Mouse (Mus musculus): Measurements from ENCODE around the gene Perm1. TPM values are rescaled to one million over a fixed set of nuclear protein-coding genes. Genes with fewer than 3 reads are reported as not detected.

The Perm1 gene
- total RNA-seq, 2 experiments from 2014 or later = not detected

GRCm38 (mm10) chr4:156197829-156198205 lies 17.9 kb upstream of the Perm1 start:
- peak; percentile 87 for ATAC-seq (ENCODE audit: poor library complexity, severe bottlenecking)

DNA sequence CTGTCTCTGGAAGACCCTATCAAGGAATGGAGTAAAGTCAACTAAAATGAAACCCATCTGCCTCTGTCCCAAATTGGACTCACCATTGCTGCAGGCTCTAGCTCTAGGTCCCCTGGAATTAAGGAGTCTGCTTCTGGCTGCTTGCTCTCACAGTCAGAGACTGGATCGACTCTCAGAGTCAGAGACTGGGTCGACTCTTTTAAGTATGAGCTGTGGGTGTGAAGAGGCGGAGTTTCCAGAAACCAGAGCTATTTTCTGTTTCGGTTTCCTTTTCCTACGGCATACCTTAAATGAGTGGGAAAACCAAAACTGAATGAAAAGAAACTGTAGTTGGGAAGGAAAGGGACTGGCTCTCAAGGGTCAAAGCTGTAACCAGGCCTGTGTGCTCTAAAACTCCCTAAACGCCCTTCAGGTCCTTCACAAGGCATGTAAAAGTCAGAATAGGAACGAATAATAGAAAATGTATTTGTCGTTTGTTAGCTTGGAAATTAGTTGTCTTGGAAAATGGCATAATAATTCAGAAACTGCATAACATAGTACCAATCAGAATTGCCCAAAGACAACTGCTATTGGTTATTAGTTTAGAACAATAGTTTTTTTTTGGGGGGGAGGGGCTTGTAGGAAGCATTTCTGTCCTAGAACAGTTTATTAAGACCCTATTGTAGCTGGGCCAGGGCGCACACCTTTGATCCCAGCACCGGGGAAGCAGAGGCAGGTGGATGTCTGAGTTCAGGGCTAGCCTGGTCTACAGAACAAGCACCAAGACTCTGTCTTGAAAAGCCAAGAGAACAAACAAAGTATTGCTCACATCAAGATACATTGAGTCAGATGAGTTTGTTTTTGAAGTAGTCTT lies 14.8 kb upstream of the Perm1 start, which contains the start of gene Isg15:
Gene Isg15, minus strand, starts transcription at position 196 of the 853 bp plus-strand sequence.
- 0 out of 2 replicates have a peak, but pooled peaks have one; percentile 8 for ATAC-seq (ENCODE audit: poor library complexity, severe bottlenecking)

DNA sequence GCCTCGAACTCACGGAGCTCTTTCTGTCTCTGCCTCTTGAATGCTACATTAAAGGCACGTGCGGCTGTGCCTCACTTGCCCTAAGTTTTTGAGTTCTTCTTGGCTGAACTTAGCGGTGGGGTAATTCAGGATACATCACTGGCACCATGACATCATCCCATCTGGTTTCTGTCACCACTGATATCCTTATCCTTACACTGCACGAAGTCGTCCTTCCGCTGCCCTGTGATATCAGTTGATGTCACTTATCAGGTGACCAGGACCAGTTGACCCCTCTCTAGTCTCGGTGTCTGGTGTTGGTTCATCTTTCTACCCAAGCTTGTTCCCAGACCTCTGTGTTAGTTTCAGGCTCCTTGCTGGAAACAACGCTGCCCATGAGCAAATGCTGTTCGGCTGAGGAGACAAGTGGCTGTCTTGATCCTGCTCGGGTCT lies 13.2 kb upstream of the Perm1 start:
- no peak for ATAC-seq (ENCODE audit: poor library complexity, severe bottlenecking)

DNA sequence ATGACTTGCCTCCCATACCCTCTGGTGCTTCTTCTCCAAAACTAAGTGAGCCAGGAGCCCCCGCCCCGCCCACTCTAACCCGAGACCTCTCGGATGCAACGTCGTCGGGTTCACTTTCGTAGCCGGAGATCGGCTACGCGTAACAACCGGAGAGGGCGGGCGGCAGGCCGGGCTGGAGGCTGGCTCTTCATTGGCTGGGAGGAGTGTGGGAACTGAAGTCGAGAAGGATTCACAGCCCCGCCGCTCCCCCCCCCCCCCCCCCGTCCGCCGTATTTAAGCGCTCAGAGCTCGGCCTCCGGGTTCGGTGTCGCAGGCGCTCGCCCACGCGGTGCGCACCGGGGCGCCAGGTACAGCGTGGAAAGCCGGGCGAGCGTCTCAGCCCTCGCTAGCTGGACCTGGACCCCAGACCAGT lies 12.7 kb upstream of the Perm1 start, which contains the start of gene AW011738:
Gene AW011738, plus strand, starts transcription at position 304 of the 412 bp plus-strand sequence.
- ATAC-seq (ENCODE audit: poor library complexity, severe bottlenecking) = peak; percentile 74

- ATAC-seq (ENCODE audit: poor library complexity, severe bottlenecking) = peak; percentile 39
These were observed 12.1 kb upstream of the Perm1 start for GRCm38 (mm10) chr4:156203413-156204131.

- ATAC-seq (ENCODE audit: poor library complexity, severe bottlenecking) = no peak
These were observed 6.8 kb upstream of the Perm1 start for GRCm38 (mm10) chr4:156208872-156209271.

DNA sequence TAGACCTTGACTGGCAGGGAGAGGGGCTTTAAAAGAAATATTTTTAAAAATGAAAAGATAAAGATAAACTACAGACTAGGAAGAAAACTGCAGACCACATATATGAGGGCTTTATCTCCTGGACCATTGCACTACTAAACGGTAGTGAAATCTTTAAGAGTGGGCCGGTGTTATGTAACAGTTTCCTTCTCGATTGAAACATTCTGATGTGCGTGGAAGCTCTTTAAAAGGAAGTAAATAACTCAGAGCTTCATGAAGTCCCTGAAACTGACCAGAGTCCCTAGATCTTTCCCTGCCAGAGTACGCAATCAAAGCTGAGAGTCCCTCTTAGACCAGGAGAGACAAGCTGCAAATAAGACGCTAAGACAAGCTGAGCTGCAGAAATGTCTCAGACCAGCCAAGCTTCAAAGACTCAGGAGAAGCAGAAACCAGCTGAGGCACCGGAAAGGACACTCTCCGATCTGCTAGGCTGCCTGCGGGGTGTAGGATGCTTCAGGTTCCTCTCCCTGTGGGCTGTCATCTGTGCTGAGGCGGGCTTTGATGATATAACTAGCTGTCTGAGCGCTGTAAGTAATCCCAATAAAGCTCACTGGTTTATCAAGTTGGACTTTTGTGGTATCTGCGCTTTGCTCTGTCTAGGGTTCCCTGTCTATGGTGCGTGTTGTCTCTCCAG lies 5.6 kb upstream of the Perm1 start:
- ATAC-seq (ENCODE audit: poor library complexity, severe bottlenecking) = peak; percentile 89

DNA sequence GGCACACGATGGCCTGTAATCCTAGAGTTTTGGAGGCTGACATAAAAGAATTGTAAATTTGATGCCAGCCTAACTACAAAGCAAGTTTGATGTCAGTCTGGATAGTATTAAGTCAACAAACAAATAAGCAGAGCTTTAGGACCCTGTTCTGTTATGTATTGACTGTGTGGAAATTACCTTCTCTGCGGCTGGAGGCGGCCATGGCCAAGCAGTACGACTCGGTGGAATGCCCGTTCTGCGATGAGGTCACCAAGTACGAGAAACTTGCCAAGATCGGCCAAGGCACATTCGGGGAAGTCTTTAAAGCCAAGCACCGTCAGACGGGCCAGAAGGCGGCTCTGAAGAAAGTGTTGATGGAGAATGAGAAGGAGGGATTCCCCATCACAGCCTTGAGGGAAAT lies 2.5 kb upstream of the Perm1 start:
- ATAC-seq (ENCODE audit: poor library complexity, severe bottlenecking) = no peak

DNA sequence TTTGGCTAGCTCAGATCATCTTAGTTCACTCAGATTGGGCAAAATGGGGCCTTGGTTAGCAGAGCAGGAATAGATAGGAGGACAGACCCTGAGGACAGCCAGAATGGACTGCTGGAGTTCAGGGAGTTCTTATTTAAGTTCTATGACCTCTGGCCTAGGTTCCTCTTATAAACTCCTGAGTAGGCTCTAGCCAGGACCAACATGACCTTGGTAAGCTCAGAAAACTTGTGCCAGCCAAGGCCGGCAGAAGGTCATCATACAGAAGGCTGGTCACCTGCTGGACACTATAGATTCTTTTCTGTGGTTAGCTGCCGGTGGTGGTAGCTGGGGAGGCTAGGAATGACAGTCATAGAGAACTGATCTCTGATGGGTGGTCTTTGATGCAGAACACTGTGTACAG lies 528 bp downstream of the Perm1 start:
- ATAC-seq (ENCODE audit: poor library complexity, severe bottlenecking) = no peak

- ATAC-seq (ENCODE audit: poor library complexity, severe bottlenecking) = no peak
These were observed 1.5 kb downstream of the Perm1 start for GRCm38 (mm10) chr4:156217022-156217669.

GRCm38 (mm10) chr4:156217838-156218237 lies 2.2 kb downstream of the Perm1 start:
- ATAC-seq (ENCODE audit: poor library complexity, severe bottlenecking) = no peak

- no peak for ATAC-seq (ENCODE audit: poor library complexity, severe bottlenecking)
These were observed 4.3 kb downstream of the Perm1 start for GRCm38 (mm10) chr4:156219936-156220335.

GRCm38 (mm10) chr4:156224276-156224675 lies 8.6 kb downstream of the Perm1 start:
- no peak for ATAC-seq (ENCODE audit: poor library complexity, severe bottlenecking)

DNA sequence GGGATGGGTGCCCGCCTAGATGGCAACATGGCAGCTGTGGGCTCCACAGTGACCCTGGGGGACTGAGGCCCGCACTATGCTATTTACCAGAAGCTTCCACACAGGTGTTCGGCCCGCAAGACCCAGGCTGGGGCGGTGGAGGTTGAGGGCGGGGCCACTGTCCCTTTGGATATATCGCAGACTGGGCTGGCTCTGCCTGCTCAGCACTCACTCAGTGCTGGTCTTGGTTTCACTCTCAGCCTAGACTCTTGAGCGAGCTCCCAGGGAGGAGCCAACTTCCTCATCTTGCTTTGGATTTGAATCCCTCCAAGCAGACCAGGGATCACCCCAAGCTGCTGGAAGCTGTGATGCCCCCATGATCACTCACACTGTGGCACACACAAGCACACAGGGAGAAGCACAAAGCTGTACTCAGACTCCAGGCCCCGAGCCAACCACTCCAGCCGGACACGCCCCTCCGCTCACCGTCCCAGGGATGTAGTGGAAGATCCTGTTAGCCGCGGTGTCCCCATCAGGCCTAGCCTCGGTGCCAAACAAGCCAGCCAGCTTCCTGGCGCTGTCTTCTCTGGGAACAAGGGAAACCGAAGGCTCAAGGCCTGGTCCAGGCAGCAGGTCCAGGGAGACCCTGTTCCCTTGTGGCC lies 12.2 kb downstream of the Perm1 start:
- peak; percentile 29; the same call in 1 of the 2 replicates for ATAC-seq (ENCODE audit: poor library complexity, severe bottlenecking)

DNA sequence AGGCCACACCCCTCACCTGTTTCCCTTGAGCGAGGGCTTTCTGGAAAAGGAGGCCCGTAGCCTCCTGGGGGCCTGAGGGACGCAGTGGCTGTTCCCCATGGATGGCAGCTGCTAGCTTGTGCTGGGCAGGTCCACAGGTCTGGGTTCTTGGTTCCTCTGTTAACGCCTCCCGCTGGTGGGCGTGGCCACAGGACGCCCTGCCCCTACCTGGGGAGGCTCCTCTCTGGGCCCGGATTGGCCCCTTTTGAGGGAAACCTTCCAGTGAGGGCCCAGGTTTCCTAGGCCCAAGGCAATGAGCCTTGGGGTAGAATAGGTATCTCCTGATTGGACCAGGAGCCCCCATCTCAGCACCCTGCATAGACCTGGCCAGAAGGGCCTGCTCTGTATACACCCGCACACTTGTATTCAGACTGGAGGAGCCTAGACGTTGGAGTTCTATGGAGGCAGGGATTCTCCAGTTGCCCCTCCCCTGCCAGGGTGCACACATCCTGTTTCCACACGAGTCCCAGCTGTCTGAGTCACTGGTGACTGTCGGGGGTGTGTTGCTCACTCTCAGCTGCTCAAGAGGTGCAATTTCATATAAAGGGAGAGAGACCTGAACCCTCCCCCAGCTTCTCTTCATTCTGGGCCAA lies 12.8 kb downstream of the Perm1 start:
- peak; percentile 41 for ATAC-seq (ENCODE audit: poor library complexity, severe bottlenecking)

- ATAC-seq (ENCODE audit: poor library complexity, severe bottlenecking) = no peak
These were observed 18.4 kb downstream of the Perm1 start for GRCm38 (mm10) chr4:156234021-156234501.

DNA sequence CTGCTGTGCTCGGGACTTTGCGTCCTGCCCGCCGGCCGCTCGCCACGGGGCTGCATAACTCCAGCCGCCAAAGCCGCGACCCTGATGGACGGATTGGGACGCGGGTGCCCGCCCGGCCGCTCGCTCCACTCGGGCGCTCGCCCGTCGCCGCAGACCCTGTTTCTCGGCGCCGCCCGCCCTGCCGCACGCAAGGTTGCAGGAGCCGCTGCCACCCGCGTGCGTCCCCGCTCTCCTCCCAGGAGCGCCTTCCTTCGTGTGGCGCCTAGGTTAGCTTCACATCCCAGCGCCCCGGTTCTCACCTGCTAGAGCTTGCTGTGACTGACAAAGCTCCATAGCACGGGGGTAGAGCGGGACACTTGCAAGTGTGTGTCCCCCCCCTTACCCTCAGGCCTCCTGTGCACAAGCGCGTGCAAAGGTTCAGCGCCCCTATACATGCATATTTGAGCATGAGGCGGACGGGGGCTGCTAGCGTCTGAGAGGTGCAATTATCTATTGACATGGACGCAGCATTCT lies 19.1 kb downstream of the Perm1 start, which contains the start of gene Plekhn1:
Gene Plekhn1, minus strand, starts transcription at position 157 of the 513 bp plus-strand sequence.
- peak; percentile 37 for ATAC-seq (ENCODE audit: poor library complexity, severe bottlenecking)

GRCm38 (mm10) chr4:156235360-156235770 lies 19.7 kb downstream of the Perm1 start:
- ATAC-seq (ENCODE audit: poor library complexity, severe bottlenecking) = peak; percentile 2

All from megakaryocyte, adult 5-6 weeks (primary cell).